Mouse (Mus musculus): ENCODE results near the gene Cad. TPM values are rescaled to one million over a fixed set of nuclear protein-coding genes. Genes with fewer than 3 reads are reported as not detected.
"Not testable (repeated sequence)": the region's sequence is repeated elsewhere in the genome, so short reads cannot be mapped to it uniquely, and the experiment has no call there.

The Cad gene
- polyA plus RNA-seq, 1 experiment from 2014 or later: 32.4 TPM

GRCm38 (mm10) chr5:31053728-31054127 lies 852 bp upstream of the Cad start:
- peak overlapping the region; percentile 66; the same call in 1 of the 2 replicates for H3K27ac ChIP-seq (ENCODE audit: low read depth)
- not testable (repeated sequence) for ATAC-seq (replicated peaks; ENCODE audit: low FRiP score, low TSS enrichment, low read depth); H3K4me1 ChIP-seq (replicated peaks; ENCODE audit: control insufficient read depth, insufficient read depth, low read length); H3K9ac ChIP-seq (ENCODE audit: low read length); H3K9me3 ChIP-seq (ENCODE audit: control insufficient read depth, low read length); H3K27me3 ChIP-seq (replicated peaks; ENCODE audit: control insufficient read depth, insufficient read depth, low read length); DNase-seq (ENCODE audit: low spot score)
- peak overlapping the region; percentile 86 for H3K4me2 ChIP-seq (ENCODE audit: low read length)
- peak overlapping the region; percentile 49 for H3K4me3 ChIP-seq (ENCODE audit: low read depth, low read length)
- WGBS: 44% methylated on average over 4 of the region's 4 CpGs
- H3K36me3 ChIP-seq (ENCODE audit: control insufficient read depth, insufficient read depth, low read length): peaks cover 24% of the 10 kb centered on the region

GRCm38 (mm10) chr5:31055216-31056140 lies 898 bp downstream of the Cad start:
- peak overlapping the region; percentile 66; the same call in 1 of the 2 replicates for H3K27ac ChIP-seq (ENCODE audit: low read depth)
- H3K4me3 ChIP-seq (ENCODE audit: low read depth, low read length): peak overlapping the region; percentile 49
- peak overlapping the region; percentile 79 for H3K9ac ChIP-seq (ENCODE audit: low read length)
- peaks cover 6% of the 10 kb centered on the region; the same call in 1 of the 2 replicates for H3K4me1 ChIP-seq (replicated peaks; ENCODE audit: control insufficient read depth, insufficient read depth, low read length)
- no peaks in the 10 kb centered on the region for H3K9me3 ChIP-seq (ENCODE audit: control insufficient read depth, low read length)
- H3K4me2 ChIP-seq (ENCODE audit: low read length): peak overlapping the region; percentile 86
- ATAC-seq (replicated peaks; ENCODE audit: low FRiP score, low TSS enrichment, low read depth) (no peak), DNase-seq (ENCODE audit: low spot score) (peak; percentile 54)
- H3K36me3 ChIP-seq (ENCODE audit: control insufficient read depth, insufficient read depth, low read length): peaks cover 41% of the 10 kb centered on the region
- WGBS: 12% methylated on average over 19 of the region's 19 CpGs
- H3K27me3 ChIP-seq (replicated peaks; ENCODE audit: control insufficient read depth, insufficient read depth, low read length): no peaks in the 10 kb centered on the region

DNA sequence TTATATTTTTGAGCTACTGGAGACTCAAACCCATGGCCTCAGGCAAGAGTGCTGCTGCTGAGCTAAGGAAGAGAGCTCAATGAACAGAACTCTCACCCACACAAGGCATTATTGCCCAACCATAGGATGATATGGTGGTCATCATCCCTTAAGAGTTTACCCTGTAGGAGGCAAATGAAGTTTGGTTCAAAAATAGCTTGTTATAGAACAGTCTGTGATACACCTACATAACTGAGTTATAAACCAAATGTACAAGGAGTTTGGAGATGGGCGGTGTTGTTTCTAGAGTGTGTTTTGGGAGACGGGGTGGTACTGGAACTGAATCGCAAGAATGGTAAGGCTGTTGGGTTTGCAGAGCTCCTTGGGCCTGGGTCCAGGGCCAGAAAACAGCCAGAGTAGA lies 15.2 kb downstream of the Cad start:
- H3K4me1 ChIP-seq (replicated peaks; ENCODE audit: control insufficient read depth, insufficient read depth, low read length): no peaks in the 10 kb centered on the region
- H3K27ac ChIP-seq (ENCODE audit: low read depth): no peak overlapping the region
- no peak overlapping the region for H3K9ac ChIP-seq (ENCODE audit: low read length)
- DNase-seq (ENCODE audit: low spot score) (no peak), ATAC-seq (replicated peaks; ENCODE audit: low FRiP score, low TSS enrichment, low read depth) (no peak)
- no peaks in the 10 kb centered on the region for H3K27me3 ChIP-seq (replicated peaks; ENCODE audit: control insufficient read depth, insufficient read depth, low read length)
- H3K36me3 ChIP-seq (ENCODE audit: control insufficient read depth, insufficient read depth, low read length): peaks cover 93% of the 10 kb centered on the region
- WGBS: 99% methylated on average over 3 of the region's 3 CpGs
- H3K9me3 ChIP-seq (ENCODE audit: control insufficient read depth, low read length): no peaks in the 10 kb centered on the region
- H3K4me2 ChIP-seq (ENCODE audit: low read length): no peak overlapping the region
- no peak overlapping the region for H3K4me3 ChIP-seq (ENCODE audit: low read depth, low read length)

- 70% methylated on average over 2 of the region's 2 CpGs for WGBS
- Histone ChIP-seq H3K27me3 (replicated peaks; ENCODE audit: control insufficient read depth, insufficient read depth, low read length) (no peaks in the 10 kb centered on the region), H3K27ac (ENCODE audit: low read depth) (no peak overlapping the region), H3K4me1 (replicated peaks; ENCODE audit: control insufficient read depth, insufficient read depth, low read length) (no peaks in the 10 kb centered on the region), H3K9ac (ENCODE audit: low read length) (no peak overlapping the region), H3K4me2 (ENCODE audit: low read length) (no peak overlapping the region), H3K36me3 (ENCODE audit: control insufficient read depth, insufficient read depth, low read length) (peaks cover 98% of the 10 kb centered on the region), H3K9me3 (ENCODE audit: control insufficient read depth, low read length) (no peaks in the 10 kb centered on the region), H3K4me3 (ENCODE audit: low read depth, low read length) (no peak overlapping the region)
- DNase-seq (ENCODE audit: low spot score) (no peak), ATAC-seq (replicated peaks; ENCODE audit: low FRiP score, low TSS enrichment, low read depth) (no peak)
These were observed 16.5 kb downstream of the Cad start for GRCm38 (mm10) chr5:31071059-31071458.

DNA sequence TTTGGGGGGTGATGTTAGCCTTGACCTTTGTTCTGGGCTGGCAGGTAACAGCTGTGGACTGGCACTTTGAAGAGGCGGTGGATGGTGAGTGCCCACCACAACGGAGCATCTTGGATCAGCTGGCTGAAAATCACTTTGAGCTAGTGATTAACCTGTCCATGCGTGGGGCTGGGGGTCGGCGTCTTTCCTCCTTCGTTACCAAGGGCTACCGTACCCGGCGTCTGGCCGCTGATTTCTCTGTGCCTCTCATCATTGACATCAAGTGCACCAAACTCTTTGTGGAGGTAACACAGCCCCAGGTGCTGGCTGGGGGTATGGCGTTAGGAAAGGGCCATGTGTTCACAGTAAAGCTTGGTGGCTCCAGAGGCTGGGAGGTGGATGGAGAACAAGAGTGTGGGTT lies 17.2 kb downstream of the Cad start:
- 92% methylated on average over 11 of the region's 11 CpGs for WGBS
- ATAC-seq (replicated peaks; ENCODE audit: low FRiP score, low TSS enrichment, low read depth): no peak
- H3K36me3 ChIP-seq (ENCODE audit: control insufficient read depth, insufficient read depth, low read length): peaks cover 98% of the 10 kb centered on the region

GRCm38 (mm10) chr5:31073176-31073575 lies 18.6 kb downstream of the Cad start:
- peaks cover 98% of the 10 kb centered on the region for H3K36me3 ChIP-seq (ENCODE audit: control insufficient read depth, insufficient read depth, low read length)
- WGBS: 91% methylated on average over 12 of the region's 12 CpGs
- no peak overlapping the region for H3K27ac ChIP-seq (ENCODE audit: low read depth)
- no peaks in the 10 kb centered on the region for H3K9me3 ChIP-seq (ENCODE audit: control insufficient read depth, low read length)
- DNase-seq (ENCODE audit: low spot score) (no peak), ATAC-seq (replicated peaks; ENCODE audit: low FRiP score, low TSS enrichment, low read depth) (no peak)
- no peak overlapping the region for H3K4me3 ChIP-seq (ENCODE audit: low read depth, low read length)
- no peak overlapping the region for H3K4me2 ChIP-seq (ENCODE audit: low read length)
- no peaks in the 10 kb centered on the region for H3K4me1 ChIP-seq (replicated peaks; ENCODE audit: control insufficient read depth, insufficient read depth, low read length)
- no peak overlapping the region for H3K9ac ChIP-seq (ENCODE audit: low read length)
- H3K27me3 ChIP-seq (replicated peaks; ENCODE audit: control insufficient read depth, insufficient read depth, low read length): no peaks in the 10 kb centered on the region

More for the DNA sequence above, 17.2 kb downstream of the Cad start:
- no peaks in the 10 kb centered on the region for H3K9me3 ChIP-seq (ENCODE audit: control insufficient read depth, low read length)
- no peaks in the 10 kb centered on the region for H3K27me3 ChIP-seq (replicated peaks; ENCODE audit: control insufficient read depth, insufficient read depth, low read length)
- DNase-seq (ENCODE audit: low spot score): no peak
- no peak overlapping the region for H3K27ac ChIP-seq (ENCODE audit: low read depth)
- H3K4me3 ChIP-seq (ENCODE audit: low read depth, low read length): no peak overlapping the region
- no peak overlapping the region for H3K9ac ChIP-seq (ENCODE audit: low read length)
- H3K4me2 ChIP-seq (ENCODE audit: low read length): no peak overlapping the region
- no peaks in the 10 kb centered on the region for H3K4me1 ChIP-seq (replicated peaks; ENCODE audit: control insufficient read depth, insufficient read depth, low read length)

GRCm38 (mm10) chr5:31076346-31076745 lies 21.8 kb downstream of the Cad start:
- H3K27me3 ChIP-seq (replicated peaks; ENCODE audit: control insufficient read depth, insufficient read depth, low read length): no peaks in the 10 kb centered on the region
- 85% methylated on average over 13 of the region's 13 CpGs for WGBS
- ATAC-seq (replicated peaks; ENCODE audit: low FRiP score, low TSS enrichment, low read depth): no peak
- H3K4me2 ChIP-seq (ENCODE audit: low read length): no peak overlapping the region
- H3K27ac ChIP-seq (ENCODE audit: low read depth): no peak overlapping the region
- H3K9ac ChIP-seq (ENCODE audit: low read length): no peak overlapping the region
- no peaks in the 10 kb centered on the region for H3K9me3 ChIP-seq (ENCODE audit: control insufficient read depth, low read length)
- peaks cover 78% of the 10 kb centered on the region for H3K36me3 ChIP-seq (ENCODE audit: control insufficient read depth, insufficient read depth, low read length)
- H3K4me3 ChIP-seq (ENCODE audit: low read depth, low read length): no peak overlapping the region
- H3K4me1 ChIP-seq (replicated peaks; ENCODE audit: control insufficient read depth, insufficient read depth, low read length): no peaks in the 10 kb centered on the region
- DNase-seq (ENCODE audit: low spot score): no peak

GRCm38 (mm10) chr5:31080059-31080794 lies 25.6 kb downstream of the Cad start:
- no peak overlapping the region for H3K4me2 ChIP-seq (ENCODE audit: low read length)
- WGBS: 76% methylated on average over 13 of the region's 13 CpGs
- ATAC-seq (replicated peaks; ENCODE audit: low FRiP score, low TSS enrichment, low read depth) (no peak), DNase-seq (ENCODE audit: low spot score) (no peak)
- H3K27ac ChIP-seq (ENCODE audit: low read depth): no peak overlapping the region
- no peaks in the 10 kb centered on the region for H3K9me3 ChIP-seq (ENCODE audit: control insufficient read depth, low read length)
- no peaks in the 10 kb centered on the region; the same call in 1 of the 2 replicates for H3K4me1 ChIP-seq (replicated peaks; ENCODE audit: control insufficient read depth, insufficient read depth, low read length)
- no peak overlapping the region for H3K9ac ChIP-seq (ENCODE audit: low read length)
- no peaks in the 10 kb centered on the region for H3K27me3 ChIP-seq (replicated peaks; ENCODE audit: control insufficient read depth, insufficient read depth, low read length)
- peaks cover 40% of the 10 kb centered on the region for H3K36me3 ChIP-seq (ENCODE audit: control insufficient read depth, insufficient read depth, low read length)
- H3K4me3 ChIP-seq (ENCODE audit: low read depth, low read length): no peak overlapping the region

Data from intestine, embryonic 14.5 days (tissue).